Mouse (Mus musculus): ENCODE results near the gene Zfp184. TPM values are rescaled to one million over a fixed set of nuclear protein-coding genes. Genes with fewer than 3 reads are reported as not detected.

Gene Zfp184
- polyA plus RNA-seq, 1 experiment from 2014 or later = 12.5 TPM

GRCm38 (mm10) chr13:21918570-21919419, 26.1 kb upstream of the Zfp184 start:
- H3K27ac ChIP-seq (ENCODE audit: low read length) = no peak overlapping the region
- no peaks in the 10 kb centered on the region for H3K36me3 ChIP-seq (ENCODE audit: control insufficient read depth, insufficient read depth, low read length)
- H3K4me3 ChIP-seq (ENCODE audit: low read length) = peak overlapping the region; percentile 45
- H3K4me1 ChIP-seq (replicated peaks; ENCODE audit: control insufficient read depth, insufficient read depth, low read length) = peaks cover 7% of the 10 kb centered on the region; the same call in 1 of the 2 replicates
- peak; percentile 85 for ATAC-seq (ENCODE audit: low read depth)
- H3K9me3 ChIP-seq (ENCODE audit: control insufficient read depth, low read length) = no peaks in the 10 kb centered on the region
- 2% methylated on average over 38 of the region's 38 CpGs for WGBS
- peak overlapping the region; percentile 27 for H3K9ac ChIP-seq (ENCODE audit: low read length)
- H3K27me3 ChIP-seq (ENCODE audit: control insufficient read depth, insufficient read depth, low read depth, low read length) = peaks cover 5% of the 10 kb centered on the region
- H3K4me2 ChIP-seq (ENCODE audit: low read depth, low read length) = peak overlapping the region; percentile 85

DNA sequence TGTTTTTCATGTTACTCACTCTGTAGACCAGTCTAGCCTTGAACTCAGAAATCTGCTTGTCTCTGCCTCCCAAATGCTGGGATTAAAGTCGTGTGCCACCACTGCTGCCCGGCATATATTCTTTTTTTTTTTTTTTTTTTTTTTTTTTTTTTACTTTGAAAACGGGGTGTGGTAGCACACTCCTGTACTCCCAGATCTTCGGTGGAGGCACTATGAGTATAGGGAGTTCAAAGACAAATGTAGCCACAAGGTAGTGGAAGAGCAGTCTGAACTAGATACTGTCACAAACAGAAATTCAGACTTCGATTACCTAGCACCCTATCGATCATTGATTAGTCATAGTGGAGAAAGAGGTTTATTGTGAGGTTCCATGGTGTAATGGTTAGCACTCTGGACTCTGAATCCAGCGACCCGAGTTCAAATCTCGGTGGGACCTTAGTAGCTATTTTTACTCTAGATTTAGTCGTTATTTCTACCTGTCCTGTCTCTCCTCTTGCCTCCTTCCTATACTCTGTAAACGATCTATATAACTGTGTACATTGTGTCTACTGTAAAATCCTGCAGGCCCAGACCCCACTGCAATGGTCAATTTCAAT, 25.0 kb upstream of the Zfp184 start:
- Histone ChIP-seq H3K4me3 (ENCODE audit: low read length) (no peak overlapping the region), H3K9ac (ENCODE audit: low read length) (no peak overlapping the region), H3K4me1 (replicated peaks; ENCODE audit: control insufficient read depth, insufficient read depth, low read length) (peaks cover 7% of the 10 kb centered on the region; the same call in 1 of the 2 replicates), H3K36me3 (ENCODE audit: control insufficient read depth, insufficient read depth, low read length) (no peaks in the 10 kb centered on the region), H3K4me2 (ENCODE audit: low read depth, low read length) (peak overlapping the region; percentile 85; the same call in 1 of the 2 replicates), H3K27me3 (ENCODE audit: control insufficient read depth, insufficient read depth, low read depth, low read length) (peaks cover 5% of the 10 kb centered on the region), H3K9me3 (ENCODE audit: control insufficient read depth, low read length) (no peaks in the 10 kb centered on the region), H3K27ac (ENCODE audit: low read length) (no peak overlapping the region)
- ATAC-seq (ENCODE audit: low read depth) = no peak
- 6% methylated on average over 11 of the region's 11 CpGs for WGBS

GRCm38 (mm10) chr13:21920681-21921233, 24.1 kb upstream of the Zfp184 start:
- peaks cover 5% of the 10 kb centered on the region for H3K27me3 ChIP-seq (ENCODE audit: control insufficient read depth, insufficient read depth, low read depth, low read length)
- no peak overlapping the region for H3K4me3 ChIP-seq (ENCODE audit: low read length)
- 34% methylated on average over 8 of the region's 8 CpGs for WGBS
- ATAC-seq (ENCODE audit: low read depth) = no peak
- H3K36me3 ChIP-seq (ENCODE audit: control insufficient read depth, insufficient read depth, low read length) = no peaks in the 10 kb centered on the region
- peaks cover 7% of the 10 kb centered on the region; the same call in 1 of the 2 replicates for H3K4me1 ChIP-seq (replicated peaks; ENCODE audit: control insufficient read depth, insufficient read depth, low read length)
- no peak overlapping the region for H3K27ac ChIP-seq (ENCODE audit: low read length)
- H3K4me2 ChIP-seq (ENCODE audit: low read depth, low read length) = no peak overlapping the region
- no peak overlapping the region for H3K9ac ChIP-seq (ENCODE audit: low read length)
- H3K9me3 ChIP-seq (ENCODE audit: control insufficient read depth, low read length) = no peaks in the 10 kb centered on the region

DNA sequence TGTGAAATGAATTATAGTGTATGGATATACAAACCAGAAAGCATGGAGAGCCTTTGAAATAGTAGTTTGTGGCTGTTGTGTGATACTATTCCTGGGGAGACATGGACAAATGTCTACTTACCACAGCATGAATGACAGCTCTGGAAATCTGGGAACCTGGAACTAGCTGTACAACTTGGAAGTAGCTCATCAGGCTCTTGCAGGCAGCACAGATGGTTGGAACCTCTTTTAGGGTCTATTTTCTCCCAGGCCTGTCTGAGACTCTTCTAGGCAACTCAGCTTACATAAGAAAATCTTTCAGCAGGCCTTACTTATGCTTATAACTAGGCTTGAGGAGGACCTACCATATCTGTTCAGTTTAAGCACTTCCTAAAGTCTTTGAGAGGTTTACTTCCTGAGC, 21.5 kb upstream of the Zfp184 start:
- no peaks in the 10 kb centered on the region for H3K27me3 ChIP-seq (ENCODE audit: control insufficient read depth, insufficient read depth, low read depth, low read length)
- no peak for ATAC-seq (ENCODE audit: low read depth)
- H3K4me2 ChIP-seq (ENCODE audit: low read depth, low read length) = no peak overlapping the region
- H3K4me3 ChIP-seq (ENCODE audit: low read length) = no peak overlapping the region
- no peaks in the 10 kb centered on the region for H3K9me3 ChIP-seq (ENCODE audit: control insufficient read depth, low read length)
- H3K9ac ChIP-seq (ENCODE audit: low read length) = no peak overlapping the region
- H3K27ac ChIP-seq (ENCODE audit: low read length) = no peak overlapping the region
- H3K36me3 ChIP-seq (ENCODE audit: control insufficient read depth, insufficient read depth, low read length) = no peaks in the 10 kb centered on the region
- H3K4me1 ChIP-seq (replicated peaks; ENCODE audit: control insufficient read depth, insufficient read depth, low read length) = no peaks in the 10 kb centered on the region

GRCm38 (mm10) chr13:21924734-21925335, 20.1 kb upstream of the Zfp184 start:
- peak overlapping the region; percentile 26 for H3K4me3 ChIP-seq (ENCODE audit: low read length)
- no peaks in the 10 kb centered on the region for H3K36me3 ChIP-seq (ENCODE audit: control insufficient read depth, insufficient read depth, low read length)
- H3K4me1 ChIP-seq (replicated peaks; ENCODE audit: control insufficient read depth, insufficient read depth, low read length) = no peaks in the 10 kb centered on the region
- peak overlapping the region; percentile 45 for H3K4me2 ChIP-seq (ENCODE audit: low read depth, low read length)
- ATAC-seq (ENCODE audit: low read depth) = no peak
- H3K27me3 ChIP-seq (ENCODE audit: control insufficient read depth, insufficient read depth, low read depth, low read length) = no peaks in the 10 kb centered on the region
- 0 out of 2 replicates have a peak overlapping the region, but pooled peaks have one; percentile 4 for H3K9ac ChIP-seq (ENCODE audit: low read length)
- no peaks in the 10 kb centered on the region for H3K9me3 ChIP-seq (ENCODE audit: control insufficient read depth, low read length)
- H3K27ac ChIP-seq (ENCODE audit: low read length) = no peak overlapping the region
- WGBS = 11% methylated on average over 21 of the region's 21 CpGs

- ATAC-seq (ENCODE audit: low read depth) = no peak
- no peak overlapping the region for H3K27ac ChIP-seq (ENCODE audit: low read length)
- no peaks in the 10 kb centered on the region for H3K27me3 ChIP-seq (ENCODE audit: control insufficient read depth, insufficient read depth, low read depth, low read length)
- no peaks in the 10 kb centered on the region for H3K36me3 ChIP-seq (ENCODE audit: control insufficient read depth, insufficient read depth, low read length)
- H3K4me1 ChIP-seq (replicated peaks; ENCODE audit: control insufficient read depth, insufficient read depth, low read length) = peaks cover 4% of the 10 kb centered on the region; the same call in 1 of the 2 replicates
- 24% methylated on average over 10 of the region's 10 CpGs for WGBS
- no peaks in the 10 kb centered on the region for H3K9me3 ChIP-seq (ENCODE audit: control insufficient read depth, low read length)
- H3K4me2 ChIP-seq (ENCODE audit: low read depth, low read length) = no peak overlapping the region
- no peak overlapping the region for H3K4me3 ChIP-seq (ENCODE audit: low read length)
- H3K9ac ChIP-seq (ENCODE audit: low read length) = no peak overlapping the region
Observed at GRCm38 (mm10) chr13:21930981-21931380, 13.9 kb upstream of the Zfp184 start.

- 70% methylated on average over 6 of the region's 6 CpGs for WGBS
- H3K4me2 ChIP-seq (ENCODE audit: low read depth, low read length) = no peak overlapping the region
- no peaks in the 10 kb centered on the region for H3K36me3 ChIP-seq (ENCODE audit: control insufficient read depth, insufficient read depth, low read length)
- H3K27ac ChIP-seq (ENCODE audit: low read length) = no peak overlapping the region
- no peaks in the 10 kb centered on the region for H3K9me3 ChIP-seq (ENCODE audit: control insufficient read depth, low read length)
- no peak overlapping the region for H3K9ac ChIP-seq (ENCODE audit: low read length)
- no peak for ATAC-seq (ENCODE audit: low read depth)
- H3K27me3 ChIP-seq (ENCODE audit: control insufficient read depth, insufficient read depth, low read depth, low read length) = no peaks in the 10 kb centered on the region
- H3K4me1 ChIP-seq (replicated peaks; ENCODE audit: control insufficient read depth, insufficient read depth, low read length) = peaks cover 4% of the 10 kb centered on the region; the same call in 1 of the 2 replicates
- H3K4me3 ChIP-seq (ENCODE audit: low read length) = no peak overlapping the region
Observed at GRCm38 (mm10) chr13:21931740-21932139, 13.2 kb upstream of the Zfp184 start.

DNA sequence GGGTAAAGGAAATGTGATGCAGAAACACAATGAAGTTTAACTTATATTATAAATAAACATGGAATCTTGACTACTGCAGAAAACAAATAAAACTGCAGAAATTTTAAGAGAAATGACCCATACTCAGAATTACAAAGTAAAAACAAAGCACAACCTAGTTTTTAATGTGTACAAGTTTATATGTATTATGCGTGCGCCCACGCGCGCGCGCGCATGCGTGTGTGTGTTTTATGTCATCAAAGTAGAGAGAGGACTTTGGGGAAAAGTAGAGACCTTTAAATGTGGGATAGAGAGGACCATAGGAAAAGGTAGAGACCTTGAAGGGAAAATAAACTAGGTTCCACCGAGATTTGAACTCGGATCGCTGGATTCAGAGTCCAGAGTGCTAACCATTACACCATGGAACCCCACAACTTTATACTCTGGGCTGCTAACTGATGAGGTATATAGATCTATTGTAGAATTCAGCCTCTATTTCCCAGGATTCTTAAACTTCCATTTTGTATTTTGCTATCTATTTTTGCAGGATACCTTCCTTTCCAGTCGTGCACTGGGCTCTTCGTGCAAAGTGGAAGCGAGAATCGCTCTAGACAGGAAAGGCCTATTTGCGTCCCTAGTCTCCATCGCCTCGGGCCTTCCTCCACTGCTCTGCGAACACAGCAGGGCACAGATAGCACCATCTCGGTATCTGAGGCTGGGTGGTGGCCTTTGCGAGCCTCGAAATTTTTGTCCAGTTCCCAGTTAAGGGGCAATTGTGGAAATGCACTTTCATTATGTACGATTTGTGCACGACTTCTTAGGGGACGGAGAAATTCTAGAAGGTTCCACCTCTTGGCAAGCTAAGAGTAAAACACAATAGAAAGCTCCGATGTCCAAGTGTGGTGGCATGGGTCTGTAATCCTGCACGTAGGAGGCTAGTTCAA, 11.0 kb upstream of the Zfp184 start:
- 14% methylated on average over 28 of the region's 28 CpGs for WGBS
- Histone ChIP-seq H3K27me3 (ENCODE audit: control insufficient read depth, insufficient read depth, low read depth, low read length) (no peaks in the 10 kb centered on the region), H3K9me3 (ENCODE audit: control insufficient read depth, low read length) (no peaks in the 10 kb centered on the region), H3K4me1 (replicated peaks; ENCODE audit: control insufficient read depth, insufficient read depth, low read length) (peaks cover 7% of the 10 kb centered on the region), H3K4me2 (ENCODE audit: low read depth, low read length) (peak overlapping the region; percentile 37), H3K9ac (ENCODE audit: low read length) (peak overlapping the region; percentile 27; the same call in 1 of the 2 replicates), H3K27ac (ENCODE audit: low read length) (0 out of 2 replicates have a peak overlapping the region, but pooled peaks have one; percentile 12), H3K4me3 (ENCODE audit: low read length) (peak overlapping the region; percentile 20; the same call in 1 of the 2 replicates), H3K36me3 (ENCODE audit: control insufficient read depth, insufficient read depth, low read length) (no peaks in the 10 kb centered on the region)
- peak; percentile 43; the same call in 1 of the 2 replicates for ATAC-seq (ENCODE audit: low read depth)
